Mouse (Mus musculus): ENCODE data around the gene Hist1h2ae.
"Not testable (repeated sequence)": the region's sequence is repeated elsewhere in the genome, so short reads cannot be mapped to it uniquely, and the experiment has no call there.

DNA sequence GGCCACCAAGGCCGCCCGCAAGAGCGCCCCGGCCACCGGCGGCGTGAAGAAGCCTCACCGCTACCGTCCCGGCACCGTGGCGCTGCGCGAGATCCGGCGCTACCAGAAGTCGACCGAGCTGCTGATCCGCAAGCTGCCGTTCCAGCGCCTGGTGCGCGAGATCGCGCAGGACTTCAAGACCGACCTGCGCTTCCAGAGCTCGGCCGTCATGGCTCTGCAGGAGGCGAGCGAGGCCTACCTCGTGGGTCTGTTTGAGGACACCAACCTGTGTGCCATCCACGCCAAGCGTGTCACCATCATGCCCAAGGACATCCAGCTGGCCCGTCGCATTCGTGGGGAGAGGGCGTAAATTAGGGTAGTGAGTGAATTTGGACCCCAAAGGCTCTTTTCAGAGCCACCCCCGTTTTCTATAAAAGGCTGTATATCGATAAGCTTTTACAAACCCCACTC is 4.9 kb upstream of the Hist1h2ae start:
- TF ChIP-seq CTCF (conservative IDR thresholded peaks at IDR 0.05; ENCODE audit: insufficient read depth, insufficient read length, low read depth, low read length); POLR2A (IDR thresholded peaks at IDR 0.05; ENCODE audit: low read depth, low read length): not testable (repeated sequence)
